Mouse (Mus musculus): ENCODE measurements at regions not wholly inside any gene's neighbourhood (a gene's known extent, or its start where the extent isn't known, plus 50 kb on each side); places are given as distances from the start of the nearest gene placed in this dataset.
A peak's percentile ranks its signal among the peaks of the same experiment; 100 is the strongest.
"Not testable (repeated sequence)": the region's sequence is repeated elsewhere in the genome, so short reads cannot be mapped to it uniquely, and the experiment has no call there.

- no peak for DNase-seq (ENCODE audit: low spot score)
These were observed 161.5 kb downstream of the Cartpt start for GRCm38 (mm10) chr13:99739420-99739819.

DNA sequence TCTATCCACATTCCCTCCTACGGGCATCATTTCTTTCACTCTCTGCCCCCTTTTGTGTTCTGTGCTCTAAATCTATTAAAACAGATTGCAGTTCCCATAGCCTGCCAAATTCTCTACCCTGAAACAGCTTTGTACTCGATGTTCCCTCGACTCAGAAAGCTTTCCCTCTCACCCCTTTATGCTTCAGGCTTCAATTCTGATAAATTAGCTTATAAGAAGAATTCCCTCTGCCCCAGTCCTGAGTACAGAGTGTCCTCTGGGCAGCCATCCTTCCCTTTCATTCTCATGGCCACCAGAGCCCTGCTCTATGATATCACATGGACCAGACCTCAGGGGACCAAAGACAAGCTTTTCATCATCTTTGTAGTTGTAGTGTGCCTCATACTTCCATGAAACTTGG, 163.6 kb downstream of the Cartpt start:
- DNase-seq (ENCODE audit: low spot score) = no peak

- no peak for DNase-seq (ENCODE audit: low spot score)
These were observed 171.7 kb downstream of the Cartpt start for GRCm38 (mm10) chr13:99729145-99729544.

GRCm38 (mm10) chr13:99724245-99724644, 176.6 kb downstream of the Cartpt start:
- no peak for DNase-seq (ENCODE audit: low spot score)

DNA sequence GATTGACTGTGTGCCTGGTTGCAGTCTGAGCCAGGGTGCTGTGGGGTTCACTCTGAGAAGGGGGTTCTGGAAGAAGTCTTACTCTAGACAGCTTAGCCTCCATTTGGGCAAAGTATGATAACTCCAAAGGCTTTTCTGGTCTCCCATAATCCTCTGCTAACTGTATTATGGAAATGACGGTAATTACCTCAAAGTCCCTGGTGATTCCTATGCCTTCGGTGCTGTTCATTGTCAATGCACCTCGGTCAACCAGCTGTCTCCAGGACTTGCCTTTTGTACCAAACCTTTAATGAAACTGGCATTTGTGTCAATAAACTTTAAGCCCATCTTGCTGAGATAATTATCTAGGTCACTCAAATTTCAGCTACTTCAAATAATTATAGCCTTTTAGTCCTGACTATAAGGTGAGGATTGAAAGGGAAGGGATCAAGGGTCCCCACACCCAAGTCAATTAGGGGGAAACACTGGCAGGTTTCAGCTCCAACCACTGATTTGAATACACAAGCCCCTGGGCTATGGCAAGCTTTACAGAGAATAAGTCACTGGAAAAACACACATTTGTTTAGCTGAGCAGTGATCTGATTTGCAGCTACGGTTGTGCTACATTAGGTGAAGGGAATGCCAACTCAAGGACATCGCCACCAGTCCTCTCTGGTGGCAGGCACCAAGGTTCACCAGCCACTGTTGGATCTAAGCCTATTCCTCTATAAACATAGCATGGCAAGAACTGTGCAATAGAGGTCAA, 177.5 kb downstream of the Cartpt start:
- no peak for DNase-seq (ENCODE audit: low spot score)

DNA sequence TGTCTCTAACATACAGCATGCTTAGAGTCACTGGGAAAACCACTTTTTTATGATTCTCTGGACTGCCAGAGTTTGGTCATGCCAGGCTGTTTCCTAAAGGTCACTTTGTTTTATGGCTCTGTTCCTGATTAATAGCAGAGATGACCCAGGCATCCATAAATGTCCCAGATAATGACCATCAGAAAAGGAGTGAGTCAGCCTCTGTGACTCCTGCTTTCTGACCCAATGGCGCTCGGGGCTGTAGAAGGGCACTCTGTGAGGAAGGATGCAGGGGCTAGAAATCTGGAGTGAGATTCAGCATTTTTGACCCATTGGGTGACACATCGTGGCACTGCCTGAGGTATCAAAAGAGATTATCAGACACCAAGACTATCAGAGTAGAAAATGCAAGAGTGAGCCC, 180.3 kb downstream of the Cartpt start:
- no peak for DNase-seq (ENCODE audit: low spot score)

DNA sequence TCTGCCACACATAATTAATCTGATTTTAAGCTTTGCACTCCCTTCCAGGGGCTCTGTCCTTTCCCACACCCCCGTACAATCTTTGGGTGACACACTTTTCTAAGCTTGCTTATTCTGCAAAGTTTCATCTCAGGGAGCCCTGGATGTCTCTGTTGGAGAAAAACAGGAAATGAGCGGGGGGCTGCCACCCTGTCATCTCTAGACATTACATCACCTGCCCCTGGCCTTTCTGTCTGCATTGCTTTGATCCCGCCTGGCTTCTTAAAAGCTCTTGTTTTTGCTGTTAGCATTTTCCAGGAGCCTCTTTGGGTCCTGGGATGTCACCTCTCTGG, 180.2 kb upstream of the Map1b start:
- DNase-seq (ENCODE audit: low spot score) = no peak

- DNase-seq (ENCODE audit: low spot score) = no peak
These were observed 179.7 kb upstream of the Map1b start for GRCm38 (mm10) chr13:99695874-99696558.

DNA sequence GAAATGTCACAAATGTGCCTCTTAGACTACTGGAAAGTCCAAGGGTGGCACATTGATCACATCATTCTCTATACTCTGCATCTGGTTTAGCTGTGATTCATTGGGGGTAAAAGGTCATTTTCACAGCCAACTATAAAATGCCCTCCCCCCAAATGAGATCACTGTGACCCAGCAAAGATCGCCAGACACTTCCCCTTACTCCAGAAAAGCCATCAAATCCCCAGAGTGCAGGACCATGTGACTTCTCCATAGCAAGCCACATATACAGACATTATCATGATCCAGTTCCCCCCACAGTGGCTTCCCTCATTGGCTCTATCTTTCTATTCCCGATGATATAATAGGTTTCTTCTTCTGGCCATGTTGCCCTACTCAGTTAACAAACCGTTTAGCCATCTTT, 163.6 kb upstream of the Map1b start:
- DNase-seq (ENCODE audit: low spot score) = no peak

DNA sequence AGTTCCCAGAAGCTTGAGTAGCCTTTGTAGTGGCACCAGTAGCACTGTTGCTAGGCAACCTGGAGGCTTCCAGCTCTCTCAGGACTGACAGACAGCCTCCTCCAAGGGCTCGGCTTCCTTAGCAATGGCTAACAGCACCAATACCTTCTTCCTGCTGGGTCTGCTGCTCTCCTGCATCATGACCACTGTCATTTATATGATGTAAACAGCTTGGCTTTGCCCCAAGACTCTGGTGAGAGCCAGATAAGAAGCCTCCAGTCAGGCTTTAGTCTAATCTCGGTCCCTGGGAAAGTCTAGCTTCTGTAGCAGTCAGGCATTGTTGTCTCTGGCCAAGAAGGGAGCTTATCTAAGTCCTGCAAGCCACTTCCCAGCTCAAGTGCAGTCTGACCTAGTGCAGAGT, 163.1 kb upstream of the Map1b start:
- no peak for DNase-seq (ENCODE audit: low spot score)

- DNase-seq (ENCODE audit: low spot score) = no peak
These were observed 160.1 kb upstream of the Map1b start for GRCm38 (mm10) chr13:99676393-99676792.

DNA sequence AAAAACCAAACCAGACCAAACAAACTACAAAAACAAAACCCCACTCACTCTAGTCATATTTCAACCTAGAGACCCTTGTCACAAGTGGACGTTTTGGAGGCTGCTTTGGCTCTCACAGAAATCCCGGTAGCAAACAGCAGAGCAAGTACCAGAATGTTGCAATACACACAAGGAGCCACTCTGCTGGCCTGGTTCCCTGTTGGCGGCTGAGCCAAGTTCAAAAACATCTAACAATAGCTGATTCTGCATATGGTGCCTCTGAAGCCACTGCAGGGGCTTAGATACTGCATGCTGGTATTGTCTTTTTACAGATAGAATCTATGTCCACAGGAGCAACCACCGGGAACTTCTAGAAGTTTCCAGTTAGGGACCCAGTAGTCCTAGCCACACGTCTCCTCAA, 159.6 kb upstream of the Map1b start:
- peak; percentile 47 for DNase-seq (ENCODE audit: low spot score)

DNA sequence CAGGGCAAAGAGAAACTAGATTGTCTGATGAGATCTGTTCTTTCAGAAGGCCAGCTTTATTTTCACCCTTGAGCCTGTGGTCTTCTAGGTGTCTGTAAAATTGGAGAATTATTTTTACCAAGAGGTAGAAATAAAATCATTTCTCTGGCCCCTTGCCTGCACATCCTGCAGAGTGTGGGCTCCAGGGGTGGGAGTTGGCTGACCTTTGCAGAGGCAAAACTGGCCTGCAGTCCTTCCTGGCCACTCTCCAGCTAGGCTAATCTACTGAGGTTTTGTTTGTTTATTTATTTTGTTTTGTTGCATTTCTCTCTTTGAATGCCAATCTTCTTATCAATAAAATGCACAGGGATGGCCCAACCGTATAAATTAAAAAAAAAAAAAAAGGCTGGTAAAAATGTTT, 156.4 kb upstream of the Map1b start:
- DNase-seq (ENCODE audit: low spot score) = no peak

- DNase-seq (ENCODE audit: low spot score) = no peak
These were observed 155.4 kb upstream of the Map1b start for GRCm38 (mm10) chr13:99671747-99672146.

- no peak for DNase-seq (ENCODE audit: low spot score)
These were observed 153.7 kb upstream of the Map1b start for GRCm38 (mm10) chr13:99669987-99670534.

- no peak for DNase-seq (ENCODE audit: low spot score)
These were observed 152.3 kb upstream of the Map1b start for GRCm38 (mm10) chr13:99668613-99669012.

DNA sequence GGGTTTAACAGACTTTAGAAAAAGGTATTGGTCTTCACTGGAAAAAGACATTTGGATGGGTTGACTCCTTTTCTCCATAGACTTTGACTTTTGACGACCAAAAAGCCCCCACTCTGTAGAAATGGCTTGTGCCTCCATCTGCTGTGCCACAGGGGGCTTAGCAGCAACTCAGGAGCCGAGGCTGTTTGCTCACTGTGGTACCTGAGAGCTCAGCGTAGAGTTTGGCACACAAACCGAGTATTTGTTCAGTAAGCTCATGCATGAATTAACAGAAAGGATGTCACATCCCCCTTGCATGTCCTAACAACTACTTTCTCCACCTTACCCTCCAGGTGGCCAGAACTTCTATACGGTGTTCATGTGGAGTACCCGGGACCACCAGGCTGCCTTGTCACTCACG, 149.7 kb upstream of the Map1b start:
- no peak for DNase-seq (ENCODE audit: low spot score)

GRCm38 (mm10) chr13:99663422-99663821, 147.1 kb upstream of the Map1b start:
- DNase-seq (ENCODE audit: low spot score) = not testable (repeated sequence)

DNA sequence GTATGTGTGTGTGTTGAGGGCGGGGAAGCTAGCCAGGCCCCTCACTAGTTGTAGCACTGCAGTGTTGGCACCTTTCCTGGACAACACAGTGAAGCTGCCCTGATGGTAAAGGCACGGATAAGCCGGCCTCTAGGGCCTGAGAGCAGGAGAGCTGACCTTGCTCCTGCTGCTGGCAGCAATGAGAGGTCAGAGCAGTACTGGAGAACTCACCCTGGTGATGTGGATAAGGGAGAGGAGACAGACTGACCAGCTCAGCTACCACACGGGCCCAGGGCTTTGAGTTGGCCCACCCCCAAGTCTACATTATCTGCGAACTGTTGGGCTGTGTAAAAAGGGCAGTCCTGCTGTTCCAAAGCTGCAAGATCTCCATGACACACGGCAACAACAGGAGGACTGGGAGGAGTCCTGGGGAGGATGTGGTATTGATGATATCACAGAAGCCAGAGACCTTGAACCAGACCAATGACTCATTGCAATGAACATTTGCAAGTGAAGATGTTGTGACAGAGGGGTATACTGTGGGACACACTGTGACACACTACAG, 131.4 kb upstream of the Map1b start:
- no peak for DNase-seq (ENCODE audit: low spot score)

- DNase-seq (ENCODE audit: low spot score) = no peak
These were observed 128.4 kb upstream of the Map1b start for GRCm38 (mm10) chr13:99644771-99645170.

- no peak for DNase-seq (ENCODE audit: low spot score)
These were observed 126.5 kb upstream of the Map1b start for GRCm38 (mm10) chr13:99642811-99643210.

DNA sequence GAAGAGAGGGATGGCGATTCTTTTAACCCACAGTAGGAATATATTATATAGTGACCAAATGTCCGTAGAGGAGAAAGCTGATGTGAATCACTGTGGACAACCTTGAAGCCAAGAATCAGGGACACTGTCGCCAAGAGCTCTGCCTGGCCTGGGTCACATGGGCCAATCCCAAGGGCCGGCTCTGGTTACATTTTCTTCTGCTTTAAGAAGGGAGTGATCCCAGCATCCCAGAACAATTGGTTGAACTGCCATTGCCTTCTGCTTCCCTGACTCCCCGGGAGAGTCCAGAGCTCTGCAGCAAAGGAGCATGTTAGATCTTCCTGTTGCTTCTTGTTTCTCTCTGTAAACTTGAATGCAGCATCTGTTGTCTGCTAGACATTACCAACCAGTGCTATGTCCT, 126.0 kb upstream of the Map1b start:
- no peak for DNase-seq (ENCODE audit: low spot score)

- DNase-seq (ENCODE audit: low spot score) = no peak
These were observed 125.2 kb upstream of the Map1b start for GRCm38 (mm10) chr13:99641386-99642165.

Data from testis, postnatal 10 days (tissue).